Mouse (Mus musculus) spleen, postnatal 14 days (tissue): Measurements from ENCODE around the gene Gramd1c.

Experiments used
- DNase-seq, 2 experiments: peaks; one replicate each; pipeline ENCODE4 v3.0.0; 2021 to 2022; ENCODE audit warnings: low spot score in 2 of 2

Gramd1c gene

GRCm38 (mm10) chr16:44063025-44063894, at the start of gene Gramd1c:
Gene Gramd1c, minus strand, starts transcription at chr16:44063345.
- peak in 1 of 2 experiments; percentile 25 for DNase-seq

GRCm38 (mm10) chr16:44109002-44109401, 45.9 kb upstream of the Gramd1c start:
- DNase-seq: no peak

- DNase-seq: no peak
Observed at GRCm38 (mm10) chr16:44105211-44105610, 42.1 kb upstream of the Gramd1c start.

- DNase-seq: no peak
Observed at GRCm38 (mm10) chr16:44103806-44104766, 40.9 kb upstream of the Gramd1c start.

GRCm38 (mm10) chr16:44102925-44103324, 39.8 kb upstream of the Gramd1c start:
- DNase-seq: no peak

GRCm38 (mm10) chr16:44101181-44101710, 38.1 kb upstream of the Gramd1c start:
- no peak for DNase-seq

- no peak for DNase-seq
Observed at GRCm38 (mm10) chr16:44099377-44099776, 36.2 kb upstream of the Gramd1c start.

GRCm38 (mm10) chr16:44087650-44088049, 24.5 kb upstream of the Gramd1c start:
- DNase-seq: no peak

- no peak for DNase-seq
Observed at GRCm38 (mm10) chr16:44061341-44061740, 1.8 kb downstream of the Gramd1c start.

GRCm38 (mm10) chr16:44060604-44061286, 2.4 kb downstream of the Gramd1c start:
- no peak for DNase-seq

GRCm38 (mm10) chr16:44058745-44059144, 4.4 kb downstream of the Gramd1c start:
- peak in 1 of 2 experiments; percentile 57 for DNase-seq

- no peak for DNase-seq
Observed at GRCm38 (mm10) chr16:44055766-44056165, 7.4 kb downstream of the Gramd1c start.

GRCm38 (mm10) chr16:44053265-44053664, 9.9 kb downstream of the Gramd1c start:
- no peak for DNase-seq

- DNase-seq: no peak
Observed at GRCm38 (mm10) chr16:44052390-44052789, 10.8 kb downstream of the Gramd1c start.

- DNase-seq: no peak
Observed at GRCm38 (mm10) chr16:44050139-44050538, 13.0 kb downstream of the Gramd1c start.

- DNase-seq: no peak
Observed at GRCm38 (mm10) chr16:44039112-44039511, 24.0 kb downstream of the Gramd1c start.

GRCm38 (mm10) chr16:44035221-44035620, 27.9 kb downstream of the Gramd1c start:
- DNase-seq: no peak

GRCm38 (mm10) chr16:44033365-44033764, 29.8 kb downstream of the Gramd1c start:
- DNase-seq: no peak

- DNase-seq: no peak
Observed at GRCm38 (mm10) chr16:44029273-44029672, 33.9 kb downstream of the Gramd1c start.

GRCm38 (mm10) chr16:44026822-44027221, 36.3 kb downstream of the Gramd1c start:
- no peak for DNase-seq

- DNase-seq: no peak
Observed at GRCm38 (mm10) chr16:44026210-44026609, 36.9 kb downstream of the Gramd1c start.
